Mouse (Mus musculus): Measurements from ENCODE around the gene Itga8.

DNA sequence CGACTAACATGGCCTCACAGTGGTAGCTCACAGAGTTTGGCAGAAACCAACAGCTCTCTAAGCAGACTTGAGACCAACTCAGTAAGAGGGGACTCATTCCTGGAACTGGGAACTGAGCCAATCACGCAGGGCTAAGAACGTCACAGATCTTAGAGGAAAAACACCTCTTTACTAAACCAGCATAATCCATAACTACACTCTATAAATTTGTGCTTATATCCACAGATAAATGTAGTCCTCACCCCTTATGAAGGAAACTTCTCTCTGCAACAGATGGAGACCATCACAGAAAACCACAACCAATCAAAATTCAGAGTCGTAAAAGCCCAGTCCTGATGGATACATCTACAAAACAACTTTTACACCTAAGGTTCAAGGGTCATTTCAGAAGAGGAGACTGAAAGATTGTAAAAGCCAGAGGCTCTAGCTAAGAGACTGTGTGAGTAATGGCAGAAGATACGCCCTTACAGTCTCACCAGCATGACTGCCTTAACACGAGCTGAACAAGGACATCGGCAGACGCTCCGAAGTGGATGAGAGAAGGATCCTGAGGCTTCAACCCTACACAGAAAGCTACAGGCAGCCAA lies 3.4 kb upstream of the Itga8 start:
- no peak for TF ChIP-seq POLR2A (IDR thresholded peaks at IDR 0.05; ENCODE audit: insufficient read depth, low read depth, low read length)
- TF ChIP-seq CTCF (IDR thresholded peaks at IDR 0.05; ENCODE audit: insufficient read depth, low read depth, low read length) = no peak
